Mouse (Mus musculus) mesoderm, embryonic 11.5 days (tissue): ENCODE measurements at regions not wholly inside any gene's neighbourhood (a gene's known extent, or its start where the extent isn't known, plus 50 kb on each side); places are given as distances from the start of the nearest gene placed in this dataset.

ENCODE experiments used
- DNase-seq: peaks from one replicate; pipeline ENCODE4 v3.0.0-alpha.2; 2012; ENCODE audit warnings: low read depth, low spot score

DNA sequence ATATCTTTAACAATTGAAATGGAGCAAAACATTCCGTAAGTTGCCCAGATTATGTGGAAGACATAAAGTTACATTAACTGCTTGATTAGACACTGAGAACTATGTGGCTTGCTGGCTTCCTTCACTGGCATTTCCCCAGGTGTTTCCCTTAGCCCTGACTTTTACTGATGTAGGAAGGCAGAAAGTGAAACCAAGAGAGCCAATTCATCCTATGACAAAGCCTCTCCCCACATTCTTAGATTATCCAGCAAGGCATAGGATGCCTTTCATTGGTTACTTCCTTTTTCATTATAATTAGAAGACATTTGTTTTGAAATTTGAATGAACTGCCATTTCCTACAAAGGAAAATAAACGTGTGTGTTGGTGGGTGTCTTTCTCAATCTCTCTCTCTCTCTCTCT lies 72.1 kb downstream of the Cdc42ep3 start:
- DNase-seq, result no peak

DNA sequence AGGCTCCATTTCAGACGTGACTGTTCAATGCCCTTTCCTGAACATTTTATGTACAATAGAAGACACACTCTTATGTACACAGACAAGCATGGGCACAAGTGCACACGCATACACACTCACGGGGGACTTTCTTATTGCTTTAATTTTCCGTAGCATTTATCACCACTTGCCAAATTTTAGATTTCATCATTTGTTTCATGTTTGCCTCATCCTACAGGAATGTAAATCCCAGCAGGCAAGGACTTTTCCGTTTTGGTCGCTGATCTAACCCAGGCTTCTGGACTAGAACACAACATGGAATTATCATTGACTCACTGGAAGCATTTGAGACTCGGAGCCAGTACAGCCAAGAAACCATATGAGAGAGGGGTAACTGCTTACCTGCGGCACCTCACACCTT lies 81.3 kb downstream of the Cdc42ep3 start:
- DNase-seq, result no peak

DNA sequence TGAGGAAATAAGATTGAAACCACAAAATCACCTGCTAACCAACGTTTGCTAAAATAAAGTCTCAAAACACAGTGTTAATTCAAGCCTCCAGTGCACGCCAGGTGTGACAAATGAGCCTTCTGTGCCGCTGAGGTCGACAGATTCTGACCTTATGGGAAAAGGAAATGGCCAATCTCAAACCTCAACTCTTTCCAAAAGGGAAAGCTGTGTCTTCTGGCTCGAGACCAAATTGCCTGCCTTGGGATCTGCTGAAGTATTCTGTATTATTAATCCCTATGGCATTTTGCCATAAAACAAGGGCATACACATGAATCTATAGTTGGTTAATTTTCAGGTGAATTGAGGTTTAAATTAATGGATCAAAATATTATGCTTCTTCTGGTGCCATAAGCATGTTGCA lies 95.2 kb downstream of the Cdc42ep3 start:
- DNase-seq, result no peak

DNA sequence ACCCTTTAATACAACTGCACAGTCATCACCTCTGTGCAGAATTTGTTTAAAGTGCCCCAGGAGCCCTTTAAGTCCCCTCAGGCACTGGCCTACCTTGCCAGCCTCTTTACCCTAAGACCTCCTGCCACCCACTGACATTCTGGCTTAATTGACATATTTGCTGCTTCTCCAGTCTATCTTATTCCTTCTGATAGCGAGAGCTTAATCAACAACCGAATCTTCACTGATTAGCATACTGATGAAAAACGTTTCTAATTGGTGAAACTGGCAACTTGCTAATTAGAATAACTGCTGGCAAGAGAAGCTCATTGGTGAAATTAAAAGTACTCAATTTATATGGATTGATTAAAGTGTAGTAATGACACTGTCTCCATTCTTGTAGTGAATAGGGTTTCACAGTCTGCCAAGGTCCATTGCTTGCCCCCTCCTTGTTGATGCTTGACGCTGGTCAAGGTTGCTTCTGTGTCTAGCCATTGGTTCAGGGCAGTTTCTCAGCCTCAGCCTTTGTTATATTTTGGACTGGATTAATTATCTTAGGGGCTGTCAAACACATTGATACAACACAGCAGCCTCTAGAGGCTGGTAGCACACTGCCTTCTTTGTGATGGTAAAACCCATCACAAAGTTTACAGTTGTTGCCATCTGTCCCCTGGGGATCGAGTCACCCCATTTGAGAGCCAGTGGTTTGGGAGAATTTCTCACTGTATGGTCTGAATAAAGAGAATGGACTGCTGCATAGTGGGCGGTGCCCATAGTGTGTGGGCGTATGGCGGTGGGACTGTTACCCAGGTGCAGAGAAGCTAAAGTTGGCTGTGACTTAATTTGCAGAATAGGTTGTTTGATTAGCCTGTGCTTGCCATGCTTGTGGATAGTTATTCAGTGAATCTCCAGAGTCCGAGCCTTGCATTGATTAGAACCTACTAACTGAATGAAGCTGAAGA lies 107.7 kb downstream of the Cdc42ep3 start:
- no peak for DNase-seq

GRCm38 (mm10) chr17:79244121-79244520 lies 110.8 kb downstream of the Cdc42ep3 start:
- no peak for DNase-seq

- no peak for DNase-seq
Measured at GRCm38 (mm10) chr17:79243426-79243825, 111.5 kb downstream of the Cdc42ep3 start.

- no peak for DNase-seq
Measured at GRCm38 (mm10) chr17:79241489-79241888, 113.4 kb downstream of the Cdc42ep3 start.

- no peak for DNase-seq
Measured at GRCm38 (mm10) chr17:79236244-79236781, 118.6 kb downstream of the Cdc42ep3 start.

DNA sequence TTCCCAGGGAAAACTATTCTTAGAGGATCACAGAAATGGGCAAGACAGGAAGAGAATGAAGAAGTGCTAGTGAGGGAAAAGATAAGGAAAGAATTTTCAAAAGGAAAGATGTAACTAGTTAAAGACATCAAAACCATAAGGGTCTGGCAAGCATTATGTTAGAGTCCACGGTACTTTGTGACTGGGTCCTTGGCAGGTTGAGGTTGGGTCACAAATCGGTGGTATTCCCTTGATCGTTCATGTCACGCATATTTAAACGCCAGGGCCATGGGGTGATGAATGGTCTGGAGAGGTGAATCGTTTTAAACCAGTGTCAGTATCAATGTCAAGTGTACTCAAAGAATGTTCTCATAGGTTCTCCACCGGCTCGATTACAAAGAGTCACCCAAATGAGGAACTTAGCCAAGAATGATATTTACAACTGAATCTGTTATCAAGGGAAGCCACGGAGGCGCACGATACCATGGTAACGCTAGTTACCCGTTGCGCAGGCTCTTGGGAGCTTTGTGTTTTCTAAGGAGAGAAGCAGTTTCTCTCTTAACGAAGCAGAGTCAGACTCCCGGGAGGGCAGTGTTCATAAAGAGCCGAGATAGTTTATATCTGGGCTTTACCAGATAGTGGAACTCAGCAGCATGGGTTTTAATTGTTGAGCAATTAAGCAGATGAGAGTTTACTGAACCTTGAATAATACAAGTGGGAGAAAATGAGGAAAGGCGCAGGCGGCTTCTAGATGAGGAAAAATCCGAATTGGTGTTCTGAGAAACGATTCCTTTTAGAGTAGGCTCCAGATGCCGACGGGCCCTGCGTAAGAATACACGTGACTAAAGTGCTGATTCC lies 124.0 kb downstream of the Cdc42ep3 start:
- DNase-seq, result no peak

DNA sequence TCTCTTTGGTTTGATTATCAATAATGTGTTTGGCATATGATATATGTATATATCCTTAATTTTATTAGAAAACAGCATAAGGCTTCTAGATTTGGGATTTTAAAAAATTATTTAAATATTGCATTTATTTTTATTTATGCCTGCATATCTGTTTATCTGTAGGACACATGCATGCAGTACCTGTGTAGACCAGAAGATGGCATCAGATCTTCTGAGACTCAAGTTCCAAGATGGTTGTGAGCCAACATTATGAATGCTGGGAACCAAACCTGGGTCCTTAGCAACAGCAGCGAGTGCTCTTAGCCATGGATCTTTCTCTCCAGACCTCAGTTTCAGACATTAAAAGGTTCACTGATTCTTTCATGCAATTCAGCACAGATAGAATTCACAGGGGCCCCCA lies 148.3 kb downstream of the Cdc42ep3 start:
- no peak for DNase-seq

- peak; percentile 49 for DNase-seq
Measured at GRCm38 (mm10) chr17:79206111-79206510, 148.8 kb downstream of the Cdc42ep3 start.

DNA sequence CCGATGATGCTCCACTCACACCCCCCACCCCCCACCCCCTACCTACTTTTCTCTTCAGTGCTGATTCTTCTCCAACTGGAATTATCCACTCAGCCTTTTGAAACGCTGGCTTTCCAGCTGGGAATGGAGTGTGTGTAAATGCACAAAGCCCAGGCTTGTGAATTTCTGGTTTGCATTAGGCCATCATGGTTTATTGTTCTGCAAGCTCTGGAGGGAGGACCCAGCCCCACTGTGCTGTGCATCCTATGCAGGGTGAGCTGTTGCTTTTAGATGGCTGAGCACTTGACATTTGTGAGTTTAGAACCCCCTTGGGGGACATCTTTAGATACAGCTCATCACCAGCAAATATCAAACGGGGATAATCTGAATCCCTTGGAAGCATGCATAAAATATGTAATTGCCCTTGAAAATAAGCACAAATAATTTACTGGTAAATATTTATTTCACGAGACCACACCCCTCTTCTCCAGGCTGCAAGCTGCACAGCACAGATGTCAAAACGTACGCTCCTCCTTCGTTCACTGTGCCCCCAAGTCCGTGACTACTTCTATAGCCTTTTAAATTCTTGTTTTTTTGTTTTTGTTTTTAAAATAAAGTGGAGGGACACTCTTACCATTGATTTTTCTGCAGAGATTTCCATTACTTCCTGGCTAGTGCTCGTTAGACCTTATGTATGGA lies 148.2 kb downstream of the Qpct start:
- peak; percentile 61 for DNase-seq

GRCm38 (mm10) chr17:79191871-79192373 lies 140.2 kb downstream of the Qpct start:
- DNase-seq, result no peak

- DNase-seq, result no peak
Measured at GRCm38 (mm10) chr17:79188282-79188681, 136.6 kb downstream of the Qpct start.

- no peak for DNase-seq
Measured at GRCm38 (mm10) chr17:79180277-79181130, 128.8 kb downstream of the Qpct start.

DNA sequence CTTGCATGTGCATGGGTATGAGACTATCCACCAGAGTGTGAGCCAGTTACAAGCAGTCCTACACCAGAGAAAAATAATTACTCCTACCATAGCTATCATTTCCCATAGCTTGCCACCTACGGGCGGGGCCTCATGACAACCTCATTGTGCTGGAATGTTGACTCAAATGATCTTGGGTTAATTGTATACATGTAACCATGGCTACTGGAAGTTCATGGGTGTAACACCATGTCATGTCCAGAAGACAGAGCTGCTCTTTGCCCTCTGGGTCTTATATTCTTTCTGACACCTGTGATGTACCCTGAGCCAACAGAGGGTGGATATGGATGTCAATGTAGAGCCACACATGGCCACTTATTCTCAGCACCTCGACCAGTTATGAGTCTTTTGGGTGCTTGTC lies 125.6 kb downstream of the Qpct start:
- DNase-seq, result no peak

DNA sequence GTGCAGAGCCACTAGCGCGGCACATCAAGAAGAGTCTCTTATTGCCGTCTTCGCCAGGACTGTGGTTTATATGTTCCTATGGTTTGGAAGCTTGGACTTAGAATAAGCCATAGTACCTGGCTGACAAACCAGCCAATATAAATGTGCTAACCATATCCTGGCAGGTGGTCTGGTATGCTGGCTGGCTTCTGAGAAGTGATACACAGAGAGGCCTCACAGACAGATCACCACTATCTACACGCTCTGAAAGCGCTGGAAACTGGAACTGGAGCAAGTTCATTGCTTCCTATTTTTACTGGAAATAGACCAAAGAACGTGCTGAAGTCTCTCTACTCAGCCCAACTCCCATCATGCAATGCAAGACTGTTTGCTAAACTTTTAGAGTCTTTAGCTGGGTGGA lies 124.7 kb downstream of the Qpct start:
- no peak for DNase-seq

DNA sequence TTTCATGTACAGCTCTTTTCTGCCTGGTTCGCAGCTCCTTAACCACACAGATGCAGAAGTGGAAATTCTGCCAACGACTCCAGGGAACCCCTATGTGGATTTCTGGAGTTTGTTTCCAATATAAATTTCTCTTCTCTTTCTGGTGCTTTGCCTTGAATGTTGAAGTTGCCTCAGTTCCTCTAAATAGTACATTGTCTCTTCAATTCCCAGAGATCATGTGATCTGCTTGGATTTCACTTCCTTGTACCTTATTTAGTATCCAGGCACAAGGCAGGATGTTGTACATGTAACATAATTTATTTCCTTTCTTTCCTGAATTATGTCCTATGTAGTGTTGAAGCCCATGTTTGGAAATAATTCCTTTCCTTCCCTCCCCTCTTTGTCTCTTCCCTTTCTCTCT lies 123.7 kb downstream of the Qpct start:
- no peak for DNase-seq

DNA sequence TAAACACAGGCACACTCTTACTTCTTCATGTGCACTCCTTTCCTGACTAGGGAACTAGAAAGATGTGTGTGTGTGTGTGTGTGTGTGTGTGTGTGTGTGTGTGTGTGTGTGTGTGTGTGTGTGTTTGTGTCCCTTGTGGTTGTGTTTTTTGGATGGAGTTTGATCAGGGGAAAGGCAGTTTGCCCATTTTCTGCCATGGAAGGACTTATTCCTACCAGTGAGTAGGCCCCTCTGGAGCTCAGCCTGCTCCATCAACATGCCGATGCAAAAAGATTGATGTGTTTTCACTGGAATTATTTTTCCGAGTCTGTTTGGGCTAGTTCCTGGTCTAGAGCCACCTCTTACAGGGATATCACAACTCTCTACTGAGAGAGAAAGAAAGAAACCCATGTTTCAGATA lies 120.6 kb downstream of the Qpct start:
- DNase-seq, result no peak

- no peak for DNase-seq
Measured at GRCm38 (mm10) chr17:79170690-79171089, 119.0 kb downstream of the Qpct start.

DNA sequence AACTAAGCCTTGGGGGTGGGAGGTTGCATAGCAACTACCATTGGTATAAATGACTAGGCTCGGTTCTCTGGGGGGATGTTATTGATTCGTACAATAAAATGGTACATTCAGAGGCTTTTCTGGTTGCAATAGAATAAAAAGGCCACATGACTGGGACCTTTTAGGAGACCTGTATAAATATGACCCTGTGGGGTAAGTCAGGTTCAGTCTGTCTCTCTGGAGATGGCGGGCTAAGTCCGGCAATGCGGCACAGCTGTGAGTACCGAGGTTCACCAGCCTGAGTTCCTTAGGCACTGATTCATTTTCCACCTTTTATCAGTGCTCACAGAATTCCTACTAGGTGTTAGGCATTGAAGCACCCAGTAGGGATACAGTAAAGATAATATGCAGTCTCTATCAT lies 115.5 kb downstream of the Qpct start:
- DNase-seq, result no peak
